Mouse (Mus musculus) megakaryocyte, embryonic 14.5 days (primary cell): ENCODE measurements at regions not wholly inside any gene's neighbourhood (a gene's known extent, or its start where the extent isn't known, plus 50 kb on each side); places are given as distances from the start of the nearest gene placed in this dataset.

Source experiments
- FLI1 ChIP-seq: IDR thresholded peaks from 2 replicates; pipeline ENCODE4 v1.6.1; 2012; ENCODE audit warnings: low read length, inconsistent platforms, mixed read lengths
- GATA1 ChIP-seq: IDR thresholded peaks from 3 replicates; pipeline ENCODE4 v1.6.1; 2012; ENCODE audit warnings: mixed read lengths, low read length, inconsistent platforms, borderline replicate concordance

GRCm38 (mm10) chr7:111362646-111363045 is 279.8 kb upstream of the Eif4g2 start:
- TF ChIP-seq FLI1, result no peak
- TF ChIP-seq GATA1, result no peak
